Mouse (Mus musculus): ENCODE measurements around the gene Gm17409.

DNA sequence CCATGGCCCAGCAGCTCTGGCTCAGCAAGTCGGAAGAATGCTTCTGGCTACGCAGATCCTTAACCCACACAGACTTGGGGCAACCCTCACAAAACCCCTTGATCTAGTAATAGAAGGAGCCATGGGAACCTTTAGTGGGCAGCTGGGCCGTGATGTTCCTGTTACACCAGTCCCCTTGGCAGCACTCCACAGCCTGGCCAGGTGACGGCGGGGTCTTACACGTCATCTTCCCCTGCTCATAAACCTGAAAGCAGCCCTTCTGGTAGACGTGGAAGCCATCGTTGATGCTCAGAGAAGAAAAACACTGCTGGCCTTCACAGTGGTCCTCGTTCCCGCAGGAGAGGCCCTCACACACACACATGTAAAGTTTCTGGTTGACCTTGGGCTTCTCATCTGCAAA, 9.6 kb downstream of the Gm17409 start:
- no peak for TF ChIP-seq GATA1 (IDR thresholded peaks at IDR 0.05; ENCODE audit: low read length)
- TF ChIP-seq TAL1 (IDR thresholded peaks at IDR 0.05; ENCODE audit: low read length), result no peak
